Mouse (Mus musculus) fibroblast of lung, adult 2 months (primary cell): ENCODE data around the gene Dlst.

Source experiments
- DNase-seq: peaks from one replicate; pipeline ENCODE4 v3.0.0-alpha.2; 2011; ENCODE audit warnings: low read depth

Dlst gene

DNA sequence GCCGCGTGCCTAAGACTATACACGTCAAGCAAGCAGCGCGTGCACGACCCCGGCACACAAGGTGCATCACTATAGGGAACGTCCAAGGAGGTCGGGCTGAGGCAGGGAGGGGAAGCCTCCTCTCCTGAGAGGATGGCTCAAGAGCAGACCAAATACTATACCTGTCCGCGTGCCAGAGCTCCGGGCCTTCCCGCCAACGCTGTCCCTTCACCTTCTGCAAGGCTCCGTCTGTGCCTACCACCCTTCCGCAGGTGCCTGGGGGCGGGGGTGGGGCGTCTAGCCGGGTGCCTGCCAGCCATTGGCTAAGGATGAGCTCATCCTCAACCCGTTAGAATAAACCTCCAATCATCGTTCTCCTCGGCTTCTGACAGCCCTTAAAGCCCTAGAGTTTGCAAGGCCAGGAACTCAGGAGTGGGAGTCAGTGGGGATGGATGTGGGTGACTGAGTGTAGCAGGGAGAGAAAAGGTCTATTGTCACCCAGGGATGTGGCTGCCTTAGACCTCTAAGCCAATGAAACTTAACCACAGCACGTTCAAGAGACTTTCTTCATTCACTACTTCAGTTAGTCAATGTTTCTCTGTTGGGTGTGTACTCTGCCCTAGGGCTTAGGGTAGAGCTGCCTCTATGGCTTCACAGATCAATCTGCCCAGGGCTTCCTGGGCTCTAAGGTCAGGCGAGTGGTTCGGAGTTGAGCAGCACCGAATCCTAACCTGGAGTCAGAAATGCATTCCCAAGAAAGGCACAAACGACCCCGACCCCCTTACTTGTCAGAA is 40.6 kb downstream of the Dlst start, which contains the start of gene Rps6kl1:
Gene Rps6kl1 (minus strand): TSS at position 263 of the 773 bp plus-strand sequence.
- DNase-seq: no peak

DNA sequence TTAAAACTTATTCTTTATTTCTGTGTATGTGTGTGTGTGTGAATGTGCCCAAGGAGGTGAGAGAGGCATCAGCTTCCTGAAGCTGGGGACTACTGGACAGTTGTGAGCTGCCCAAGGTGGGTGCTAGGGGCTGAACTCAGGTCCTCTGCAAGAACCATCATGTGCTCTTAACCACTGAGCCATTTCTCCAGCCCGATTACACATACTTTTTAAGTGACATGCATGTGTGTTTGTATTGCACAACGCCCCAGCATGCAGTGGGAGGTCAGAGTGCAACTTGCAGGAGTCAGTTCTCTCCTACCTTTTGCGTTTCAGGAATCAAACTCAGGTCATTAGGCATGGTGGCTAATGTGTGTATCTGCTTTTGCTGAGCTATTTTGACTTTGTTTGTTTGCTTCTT is 42.4 kb downstream of the Dlst start:
- no peak for DNase-seq

DNA sequence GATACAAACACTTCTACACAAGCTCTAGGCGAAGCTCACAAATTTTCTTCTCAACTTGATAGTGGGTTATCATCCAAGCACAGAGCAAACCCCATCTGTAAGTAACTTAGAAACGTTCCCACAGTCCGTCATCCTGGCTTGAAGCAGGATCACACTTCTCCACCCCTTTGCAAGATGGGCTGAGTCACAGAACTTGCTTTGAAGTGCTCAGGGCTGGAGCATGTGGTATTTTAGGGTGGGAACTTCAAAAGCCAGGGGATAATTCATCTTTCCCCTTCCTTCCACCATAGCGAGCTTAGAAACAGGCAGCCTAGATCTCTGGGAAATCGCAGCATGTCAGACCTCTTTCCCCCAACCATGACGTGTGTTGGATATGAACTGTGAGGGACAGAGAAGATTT is 45.7 kb downstream of the Dlst start:
- no peak for DNase-seq

DNA sequence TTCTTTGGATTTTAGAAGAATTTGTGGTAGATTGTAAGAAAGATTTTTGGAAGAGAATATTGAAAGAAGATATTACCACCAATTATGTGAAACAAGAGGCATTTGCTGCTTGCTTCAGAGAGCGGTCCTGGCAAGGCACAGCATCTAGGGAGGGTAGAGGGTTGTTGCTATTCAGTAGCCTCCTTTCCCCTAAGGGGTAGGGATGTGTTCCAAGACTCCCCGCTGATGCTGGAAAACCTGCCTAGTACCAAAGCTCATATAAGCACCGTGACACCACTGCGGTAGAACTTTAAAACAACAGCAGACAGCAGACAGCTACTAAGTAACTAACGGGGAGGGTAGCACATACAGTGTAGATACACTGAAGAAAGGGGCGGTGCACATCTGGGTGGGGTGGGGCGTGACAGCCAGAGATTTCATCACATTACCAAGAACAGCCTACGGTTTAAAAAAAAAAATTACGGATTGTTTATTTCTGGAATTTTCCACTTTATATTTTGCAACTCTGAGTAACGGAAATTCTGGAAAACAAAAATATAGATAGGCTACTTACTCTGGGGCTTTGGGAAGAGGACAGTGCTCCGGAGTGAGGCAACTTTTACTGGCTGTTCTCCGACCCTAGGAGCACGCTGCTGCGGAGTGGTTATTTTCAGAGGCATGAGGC is 47.3 kb downstream of the Dlst start:
- DNase-seq: no peak

DNA sequence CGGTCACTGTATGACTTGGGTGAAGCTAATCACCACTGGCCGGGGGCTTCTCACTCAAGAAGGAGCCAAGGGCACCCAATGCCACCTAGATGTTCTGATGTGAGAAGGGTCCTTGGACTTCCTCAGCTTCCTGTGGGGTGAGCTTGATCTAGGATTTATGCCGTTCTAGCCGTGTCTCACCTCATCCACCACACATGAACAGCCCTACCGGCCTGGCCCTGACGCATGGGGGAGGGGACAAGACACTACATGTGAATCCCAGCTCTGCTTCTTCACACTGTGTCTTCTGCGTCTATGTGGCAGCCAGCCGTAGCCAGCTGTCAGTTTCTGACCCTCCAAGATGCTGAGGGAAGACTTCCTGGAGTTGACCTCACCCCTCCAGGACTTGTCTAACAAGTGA is 48.2 kb downstream of the Dlst start:
- DNase-seq: no peak

DNA sequence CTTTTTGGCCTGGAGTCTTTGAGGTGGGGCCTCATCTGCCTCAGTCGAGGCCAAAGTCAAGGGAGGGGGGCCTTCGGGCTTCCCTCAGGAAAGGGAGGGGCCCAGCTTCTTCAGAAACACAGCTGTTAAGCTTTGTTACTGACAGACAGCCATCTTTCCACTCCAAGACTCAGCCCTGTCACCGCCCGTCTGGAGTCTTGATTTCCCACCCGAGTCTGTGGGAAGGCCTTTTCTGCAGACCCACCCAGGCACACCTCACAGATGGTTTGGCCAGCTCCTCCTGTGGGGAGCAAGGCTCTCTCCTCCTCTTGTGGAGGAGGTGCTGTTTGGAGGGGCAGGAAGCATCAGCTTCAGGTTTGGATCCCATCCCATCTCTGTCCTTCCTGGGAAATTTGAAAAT is 49.0 kb downstream of the Dlst start:
- peak; percentile 47 for DNase-seq

DNA sequence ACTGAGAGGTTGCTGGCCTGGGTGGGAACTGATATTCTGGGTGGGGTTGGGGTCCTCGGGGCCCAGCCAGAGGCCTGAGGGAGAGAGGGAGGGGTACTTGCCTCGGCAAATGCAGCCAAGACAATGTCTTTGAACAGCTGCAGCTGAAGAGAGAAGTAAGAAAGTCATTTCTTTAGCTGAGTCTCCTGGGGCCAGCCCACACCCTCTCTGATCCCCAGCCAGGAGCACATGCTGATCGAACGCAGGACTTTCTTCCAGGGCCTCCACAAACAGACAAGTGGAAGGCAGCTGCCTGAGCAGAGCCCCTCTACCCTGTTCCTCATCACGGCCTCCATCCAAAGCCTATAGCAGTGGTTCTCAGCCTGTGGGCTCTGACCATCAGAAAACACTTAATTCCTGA is 54.4 kb downstream of the Dlst start:
- no peak for DNase-seq

DNA sequence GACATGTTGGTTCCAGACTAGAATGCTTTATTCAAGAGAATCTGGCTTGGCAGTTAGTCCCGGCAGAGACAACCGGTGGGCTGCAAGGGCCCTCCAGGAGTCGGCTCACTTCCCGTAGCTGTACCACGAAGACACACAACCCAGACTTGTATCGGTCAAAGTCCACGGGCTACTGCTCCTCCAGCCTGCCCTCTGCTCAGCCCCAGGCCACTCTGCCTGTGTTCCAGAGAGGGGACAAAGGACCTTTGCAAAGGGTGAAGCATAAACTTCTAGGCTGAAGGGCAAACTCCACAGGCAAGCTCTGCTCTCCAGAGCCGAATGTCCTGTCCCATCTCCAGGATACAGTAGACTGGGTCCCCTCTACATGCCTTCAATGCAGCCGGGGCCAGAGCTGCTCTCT is 56.0 kb downstream of the Dlst start:
- DNase-seq: no peak

DNA sequence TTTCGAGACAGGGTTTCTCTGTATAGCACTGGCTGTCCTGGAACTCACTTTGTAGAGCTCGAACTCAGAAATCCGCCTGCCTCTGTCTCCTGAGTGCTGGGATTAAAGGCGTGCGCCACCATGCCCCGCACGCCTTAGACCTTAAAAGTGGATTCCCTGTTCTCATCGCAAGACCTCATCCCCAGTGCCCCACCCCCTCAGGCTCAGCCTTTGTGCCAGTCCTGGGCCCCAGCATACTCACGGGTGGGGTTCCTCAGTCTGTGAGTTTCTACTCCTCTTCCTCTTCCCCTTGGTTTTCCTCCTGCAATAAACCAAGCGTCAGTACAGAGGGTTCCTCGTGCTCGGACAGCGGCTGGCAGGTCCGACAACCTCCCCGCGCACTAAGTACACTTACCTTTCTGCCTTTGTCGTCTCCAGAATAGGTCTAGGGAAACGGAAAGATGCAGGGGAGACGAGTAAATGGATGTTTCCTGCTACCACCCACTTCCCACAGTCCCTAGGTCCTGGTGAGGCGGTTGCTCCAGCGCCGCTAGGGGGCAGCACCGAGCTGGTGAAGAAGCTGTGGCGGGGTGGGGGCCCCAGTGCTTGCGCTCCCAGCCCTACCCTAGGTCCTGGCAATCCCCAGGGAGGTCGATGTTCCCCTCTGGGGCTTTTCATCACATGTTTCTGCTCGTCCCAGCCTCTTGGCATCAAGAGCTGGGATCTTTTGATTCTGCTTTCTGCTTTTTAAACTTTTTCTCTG is 58.7 kb downstream of the Dlst start:
- DNase-seq: peak; percentile 36

DNA sequence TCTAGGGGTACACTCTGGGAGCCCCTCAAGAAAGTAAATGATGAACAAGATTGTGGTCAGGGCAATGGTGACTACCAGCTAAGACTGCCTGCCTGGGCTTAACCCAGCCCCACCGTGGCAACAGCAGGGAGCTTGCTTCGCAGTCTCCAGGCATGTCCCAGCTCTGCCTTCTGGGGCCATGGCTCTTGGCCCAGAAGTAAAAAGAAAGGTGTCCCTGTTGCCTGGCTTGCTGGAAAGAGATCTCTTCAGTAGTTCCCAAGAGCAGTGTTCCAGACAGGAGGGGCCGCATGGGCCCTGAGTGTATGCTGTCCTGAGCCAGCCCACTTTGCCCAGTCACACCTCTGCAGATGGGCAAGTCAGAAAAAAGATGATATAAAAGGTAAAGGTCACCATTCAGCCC is 59.2 kb downstream of the Dlst start:
- peak; percentile 40 for DNase-seq

DNA sequence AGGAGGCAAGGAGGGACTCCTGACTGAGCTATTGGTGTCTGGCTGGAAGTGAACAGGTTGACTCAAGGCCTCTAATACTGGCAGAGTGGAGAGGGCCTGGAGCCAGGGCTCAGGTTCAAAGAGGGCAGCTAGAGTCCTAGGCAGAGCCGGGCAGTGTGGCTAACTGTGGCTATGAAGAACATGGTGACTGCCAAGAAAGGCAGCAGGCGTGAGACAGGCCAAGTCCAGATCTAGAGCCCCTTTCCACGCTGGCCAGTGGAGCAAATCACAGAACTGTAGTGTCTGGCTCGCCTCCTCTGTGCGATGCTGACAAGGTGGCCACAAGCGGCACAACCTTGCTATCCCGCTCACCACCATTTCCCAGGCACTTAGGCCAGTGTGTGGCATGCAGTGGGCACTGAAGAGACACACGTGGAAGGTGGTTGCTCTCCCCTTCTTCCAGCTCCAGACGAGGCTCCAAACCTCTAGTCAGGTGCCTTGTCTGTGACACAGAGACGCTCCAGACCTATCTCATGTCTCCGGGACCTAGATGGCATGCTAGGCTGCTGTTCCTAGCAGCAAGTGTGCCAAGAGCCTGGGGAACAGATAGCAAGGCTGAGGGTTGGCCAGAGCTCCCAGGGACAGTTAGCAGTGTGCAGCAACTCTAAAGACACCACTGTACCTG is 59.8 kb downstream of the Dlst start:
- DNase-seq: peak; percentile 61

DNA sequence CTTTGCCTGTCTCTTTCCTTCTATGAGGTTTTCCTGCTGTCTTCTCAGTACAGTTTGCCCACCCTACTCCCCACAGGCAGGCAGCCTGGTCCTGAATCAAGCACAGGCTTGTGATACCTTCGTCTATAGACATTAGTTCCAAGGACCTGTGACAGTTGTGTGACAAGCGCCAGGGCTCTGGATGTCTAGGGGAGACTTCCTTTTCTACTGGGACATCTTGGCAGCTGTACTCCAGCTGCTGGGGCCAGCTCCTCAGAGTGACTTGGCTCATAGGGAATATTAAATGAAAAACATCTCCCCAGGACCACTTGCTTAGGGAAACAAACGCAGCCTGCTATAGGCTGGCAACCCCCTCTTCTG is 60.3 kb downstream of the Dlst start:
- no peak for DNase-seq

DNA sequence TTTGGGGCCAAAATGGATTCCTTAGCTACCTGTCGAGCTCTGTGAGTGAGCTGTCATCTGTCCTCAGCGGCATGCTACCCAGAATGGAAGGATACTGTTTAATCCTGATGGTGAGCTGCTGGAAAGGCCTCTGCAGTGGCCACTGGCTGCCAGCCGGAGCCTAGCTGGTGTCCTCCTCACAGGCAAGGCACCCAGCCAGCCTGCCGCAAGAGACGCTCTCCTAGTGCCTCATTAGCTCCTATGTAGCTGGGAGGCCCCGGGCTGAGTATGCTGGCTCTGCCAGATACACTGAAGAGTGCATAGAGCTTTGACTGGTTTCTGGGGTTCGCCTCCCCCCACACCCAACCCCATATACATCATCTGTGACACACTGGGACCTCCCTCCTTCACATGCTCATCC is 63.4 kb downstream of the Dlst start:
- no peak for DNase-seq

DNA sequence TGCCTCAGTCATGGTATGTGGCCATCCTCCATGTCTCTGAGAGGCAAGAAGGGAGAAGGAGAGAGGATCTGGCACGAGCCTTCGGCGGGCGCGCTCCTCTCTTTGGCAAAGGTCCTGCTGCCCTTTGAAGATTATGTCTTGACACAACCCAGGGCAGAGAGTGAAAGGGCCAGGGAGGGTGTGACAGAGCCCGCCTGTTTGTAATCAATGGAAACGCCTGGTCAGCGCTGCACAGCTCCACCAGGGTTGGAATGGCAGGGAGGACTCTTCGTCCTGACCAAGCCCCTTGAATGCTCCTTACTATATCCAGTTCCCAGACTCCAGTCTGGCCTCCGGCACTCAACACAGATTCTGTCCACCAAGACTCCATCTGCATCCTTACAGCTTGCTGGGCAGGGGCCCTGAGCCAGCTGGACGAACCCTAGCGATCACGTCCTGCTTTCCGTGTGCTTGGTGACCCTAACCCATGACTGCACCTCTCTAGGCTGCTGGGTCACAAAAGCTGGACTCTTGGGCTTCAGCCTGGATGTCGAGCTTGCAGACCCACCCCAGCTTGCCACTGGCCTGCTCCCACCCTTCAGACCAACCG is 64.5 kb downstream of the Dlst start:
- no peak for DNase-seq

DNA sequence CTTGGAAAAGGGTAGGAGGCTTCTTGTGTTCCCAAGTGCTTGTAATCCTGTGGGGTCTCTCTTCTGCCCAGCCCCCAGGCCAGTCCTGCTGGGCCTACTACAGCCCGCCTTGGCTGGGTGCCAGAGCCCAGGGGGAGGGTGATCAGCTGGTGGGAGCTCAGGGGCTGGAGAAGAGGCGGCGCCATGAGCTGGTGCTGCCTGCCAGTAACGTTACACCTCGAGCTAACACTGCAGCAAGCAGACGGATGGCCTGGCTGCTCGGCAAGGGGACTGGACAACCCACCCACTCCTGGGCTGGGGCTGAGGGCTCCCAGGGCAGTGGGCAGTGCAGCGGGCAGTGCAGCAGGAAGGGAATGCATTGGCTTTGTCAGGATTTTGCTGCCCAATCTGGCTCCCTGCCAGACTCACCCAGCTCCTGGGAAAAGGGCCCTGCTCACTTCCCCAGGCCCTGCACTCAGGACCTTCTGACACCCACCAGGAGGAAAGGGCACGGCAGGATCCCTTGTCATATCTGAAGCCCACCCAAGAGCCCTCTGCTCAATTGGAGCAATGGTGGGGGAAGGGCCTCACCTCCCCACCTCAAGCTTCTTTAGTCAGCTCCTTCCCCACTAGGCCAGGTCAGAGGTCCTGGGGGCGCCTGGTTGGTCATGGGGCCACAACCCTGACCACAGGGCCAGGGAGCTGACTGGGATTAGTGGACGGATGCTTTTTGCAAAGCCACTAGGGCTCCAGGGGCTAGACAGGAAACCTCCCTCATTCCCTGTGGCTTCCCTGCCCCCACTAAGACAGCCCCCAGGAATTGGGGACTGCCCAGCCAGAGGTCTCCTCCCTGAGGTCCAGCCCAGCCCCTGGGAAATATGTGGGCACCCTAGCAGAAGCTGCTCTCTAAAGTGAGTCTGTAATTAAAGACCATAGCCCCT is 65.6 kb downstream of the Dlst start:
- no peak for DNase-seq

DNA sequence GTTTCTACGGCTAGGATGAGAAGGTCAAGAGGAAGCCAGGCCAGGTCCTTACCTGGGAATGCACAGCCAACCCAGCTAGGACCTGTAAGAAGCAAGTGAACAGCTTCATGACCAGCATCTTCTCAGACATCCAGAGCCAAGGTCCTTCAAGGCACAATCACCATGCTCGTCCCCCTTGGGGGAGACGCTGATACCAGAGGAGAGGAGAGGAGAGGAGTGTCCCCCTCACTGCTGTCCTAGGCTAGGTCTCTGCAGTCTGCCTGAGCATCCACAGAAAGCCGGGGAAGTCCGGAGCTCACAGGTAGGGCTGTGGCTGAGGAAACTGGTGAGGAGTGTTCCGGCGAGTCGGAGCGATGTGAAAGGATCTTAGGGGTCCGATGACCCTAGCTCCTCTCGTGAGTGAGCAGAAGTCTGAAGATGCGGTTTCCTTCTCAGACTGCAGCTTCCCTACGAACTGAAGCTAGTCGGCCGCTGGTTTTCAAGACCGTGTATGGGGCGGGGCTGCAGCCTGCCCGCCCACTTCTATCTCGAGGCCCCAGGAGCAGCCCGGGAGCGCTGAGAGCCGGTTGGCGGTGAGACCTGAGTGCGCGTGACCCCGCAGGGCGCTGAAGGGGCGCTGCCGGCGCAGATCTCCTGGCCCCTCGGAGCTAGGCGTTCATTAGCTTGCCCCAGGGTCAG is 66.4 kb downstream of the Dlst start:
- DNase-seq: no peak

DNA sequence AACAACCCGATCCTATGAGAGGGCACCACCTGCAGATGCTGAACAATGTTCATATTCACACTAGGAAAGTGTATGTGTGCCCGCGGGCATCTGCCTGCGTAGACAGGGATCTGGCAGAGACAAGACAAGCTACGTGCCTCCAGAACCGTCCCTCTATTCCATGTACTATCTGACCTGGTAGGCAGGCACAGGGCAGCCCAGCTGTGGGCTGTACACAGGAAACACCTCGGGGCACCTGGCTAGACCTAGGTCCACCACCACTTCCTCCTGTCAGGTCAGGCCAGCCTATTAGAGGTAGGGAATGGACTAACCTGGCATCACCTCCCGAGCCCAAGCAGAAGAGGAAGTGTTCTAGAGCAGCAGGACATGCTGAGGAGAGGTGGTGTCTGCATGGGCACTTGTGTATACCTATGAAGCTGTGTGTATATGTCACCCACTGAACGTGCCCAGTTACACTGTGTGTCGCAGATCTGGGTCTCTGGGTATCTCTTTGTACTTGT is 67.2 kb downstream of the Dlst start, which contains the start of gene Pgf:
Gene Pgf (minus strand): TSS at position 51 of the 500 bp plus-strand sequence.
- DNase-seq: no peak

DNA sequence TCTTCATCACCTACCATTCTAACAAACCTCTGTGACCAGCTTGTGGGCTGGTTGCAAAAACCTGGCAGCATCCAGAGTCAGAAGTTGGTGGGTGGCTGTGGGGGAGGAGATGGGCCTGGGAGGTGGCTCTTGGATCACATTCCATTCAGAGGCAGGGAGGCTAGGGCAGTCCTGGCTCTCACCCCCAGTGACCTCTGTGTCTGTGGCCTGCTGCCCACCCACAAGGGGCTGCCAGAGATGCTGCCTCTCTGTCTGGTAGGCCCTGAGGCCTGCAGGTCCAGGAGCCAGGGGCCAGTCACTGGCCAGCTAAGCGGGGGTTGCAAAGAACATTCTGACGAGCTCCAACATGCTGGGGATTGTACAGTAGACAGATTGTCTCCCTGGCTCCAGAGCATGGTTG is 67.7 kb downstream of the Dlst start:
- DNase-seq: no peak

DNA sequence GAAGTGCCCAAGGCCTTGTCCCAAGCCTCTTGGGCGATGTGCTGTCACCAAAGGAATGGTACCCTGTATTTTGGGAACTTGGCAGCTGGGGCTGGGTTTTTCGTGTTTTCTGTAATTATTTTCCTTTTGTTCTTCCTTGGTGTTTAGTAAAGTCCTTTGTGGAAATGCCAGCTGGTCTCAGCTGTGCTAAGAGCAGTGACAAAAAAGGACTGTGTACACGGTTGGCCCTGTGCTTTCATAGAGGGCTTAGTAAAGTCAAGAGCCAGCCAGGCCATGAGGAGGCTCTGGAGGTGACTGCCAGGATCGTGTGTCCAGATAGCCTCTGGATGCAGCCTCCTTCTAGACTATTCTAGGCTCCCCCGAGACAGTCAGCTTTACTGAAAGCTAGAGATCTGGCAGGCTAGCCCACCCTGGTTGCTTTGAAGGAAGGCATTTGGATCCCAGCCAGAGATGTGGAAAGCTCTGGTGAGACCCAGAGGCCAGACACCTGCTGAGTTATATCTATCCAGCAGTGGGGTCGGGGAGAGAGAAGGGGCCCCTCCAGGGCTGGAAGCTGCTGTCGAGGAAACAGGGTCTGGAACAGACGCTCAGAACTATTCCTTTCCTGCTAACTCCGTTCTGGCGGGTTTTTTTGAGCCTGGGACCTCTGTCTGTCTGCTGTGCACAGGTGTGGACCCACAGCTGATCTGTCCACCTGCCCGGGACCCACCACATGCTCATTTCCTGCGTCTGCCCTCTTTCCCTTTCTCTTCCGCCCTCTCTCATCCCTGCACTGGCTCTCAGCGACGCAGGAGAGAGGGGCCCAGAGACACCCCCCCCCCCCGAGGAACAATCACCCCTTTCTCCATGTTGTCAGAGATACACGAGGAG is 71.1 kb downstream of the Dlst start:
- no peak for DNase-seq
